9 mouse cellular contexts compared by ENCODE assay signal in the genomic region with DNA sequence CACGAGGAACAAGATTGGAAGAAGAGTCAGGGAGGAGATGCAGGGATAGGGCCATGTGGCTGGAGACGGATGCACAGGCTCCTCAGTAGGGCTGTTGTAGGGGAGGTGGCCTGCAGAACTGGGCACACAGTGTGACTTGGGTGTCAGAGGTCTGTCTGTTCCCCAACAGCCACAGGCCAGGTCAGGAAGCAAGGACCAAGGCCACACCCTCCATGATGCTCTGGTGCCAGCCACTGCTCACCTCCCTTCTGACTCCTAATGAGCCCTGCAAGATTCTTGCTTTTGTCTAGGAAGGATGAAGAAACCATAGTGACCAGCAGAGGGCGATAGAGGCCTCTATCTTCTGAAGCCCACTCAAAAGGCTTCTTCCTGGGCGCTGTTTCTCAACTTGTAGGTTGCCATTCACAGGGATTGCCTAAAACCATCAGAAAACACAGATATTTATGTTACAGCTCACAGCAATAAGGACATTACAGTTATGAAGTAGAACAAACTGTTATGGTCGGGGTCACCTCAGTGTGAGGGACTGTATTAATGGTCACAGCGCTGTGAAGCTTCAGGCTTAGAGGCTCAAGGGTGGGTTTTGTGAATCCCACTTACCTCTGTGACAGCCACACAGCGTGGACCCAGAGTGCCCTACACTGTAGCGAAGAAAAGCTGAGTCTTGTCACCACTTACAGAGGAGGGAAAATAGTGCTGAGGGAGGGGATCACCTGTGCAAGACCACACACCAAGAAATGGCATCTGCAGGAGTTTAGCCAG. TPM values are rescaled to one million over a fixed set of nuclear protein-coding genes. Genes with fewer than 3 reads are reported as not detected.
DNase-seq lines count a peak whose midpoint lies in the region; ATAC-seq lines count a peak whose summit lies in the region.
"Had no signal": no experiment of that assay in that cellular context is flagged by ENCODE, and none has a peak within 500 bp of the region (broad histone marks: within the 10 kb centered on the region; RNA-seq: fewer than 3 reads in every experiment).

No protein-coding gene starts in this region.

- intact Hi-C loops in heart, postnatal 36 days (cut with DNase I) = loop anchor here (1.0 kb wide), 1 partner anchor 146 kb away; no protein-coding TSS in a partner anchor

- no peak for ATAC-seq in cerebellum, adult (ENCODE audit: insufficient number of reproducible peaks, low FRiP score, low TSS enrichment)
- peak; percentile 83 for ATAC-seq in megakaryocyte progenitor cell, adult 5-6 weeks (replicated peaks; ENCODE audit: poor library complexity)

- peak; percentile 70 for DNase-seq in cerebellum, adult 11 months
- DNase-seq in R1 (ENCODE audit: low read depth, low spot score) = peak; percentile 90
- peak; percentile 66 for DNase-seq in embryo, embryonic 11.5 days (ENCODE audit: low read depth, low spot score)
- peak; percentile 50 to 54 for DNase-seq in heart, postnatal 36 days
- DNase-seq in layer of hippocampus, postnatal 14 days (ENCODE audit: low spot score in 2 of 2) = peak; percentile 61 to 76
- peak; percentile 25 for DNase-seq in spleen, adult 12 weeks (ENCODE audit: low spot score)

RNA-seq across cellular contexts. Expression of a gene that starts 23.6 kb away (rescaled TPM):
- not detected for total RNA-seq in heart, postnatal 36 days (2021)
- total RNA-seq in layer of hippocampus, postnatal 14 days (2021) = not detected
- total RNA-seq in megakaryocyte progenitor cell, adult 5-6 weeks (2015) = not detected in 2 replicates
- total RNA-seq in megakaryocyte progenitor cell, adult 5-6 weeks (2017) = not detected in 2 replicates
- total RNA-seq: left cerebral cortex, adult 8-10 months had no signal

Comparison
In these comparisons a context has a peak if more than half of its experiments do, and no peak if none do; other contexts are left out.
1. DNase-seq: peak in every context shown above with its lines; median percentile 90 in R1; 70 in cerebellum, adult 11 months; 68 in layer of hippocampus, postnatal 14 days; 66 in embryo, embryonic 11.5 days; 52 in heart, postnatal 36 days; 25 in spleen, adult 12 weeks.